Mouse (Mus musculus): ENCODE results near the gene Tsc22d1. TPM values are rescaled to one million over a fixed set of nuclear protein-coding genes. Genes with fewer than 3 reads are reported as not detected.

Gene Tsc22d1
- polyA plus RNA-seq, 1 experiment from 2014 or later, result 296 TPM

DNA sequence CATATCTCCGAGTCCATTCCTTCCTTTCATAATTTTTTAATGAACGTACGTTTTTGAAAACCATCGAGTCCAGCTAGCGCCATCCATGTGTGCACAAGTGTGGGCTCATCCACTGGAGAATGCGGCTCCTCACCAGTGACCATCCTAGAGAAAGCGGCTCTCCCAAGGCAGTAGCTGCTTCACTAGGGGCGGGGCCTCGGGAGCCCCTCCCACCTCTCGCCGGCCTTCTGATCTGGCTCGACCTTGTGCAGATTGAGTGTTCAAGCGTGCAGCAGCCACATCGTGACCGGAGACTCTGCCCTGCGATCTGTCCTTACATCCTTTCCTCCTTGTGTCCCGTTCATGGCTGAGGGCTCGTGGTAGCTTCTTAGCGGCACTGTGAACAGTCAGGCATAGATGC lies 56.5 kb downstream of the Tsc22d1 start:
- no peak overlapping the region for H3K4me2 ChIP-seq
- DNase-seq (ENCODE audit: low spot score) (no peak), ATAC-seq (replicated peaks; ENCODE audit: low FRiP score) (no peak)
- no peaks in the 10 kb centered on the region for H3K36me3 ChIP-seq (ENCODE audit: control insufficient read depth, insufficient read depth, low read length)
- H3K4me3 ChIP-seq (ENCODE audit: low read depth, low read length), result no peak overlapping the region
- no peaks in the 10 kb centered on the region for H3K4me1 ChIP-seq (replicated peaks; ENCODE audit: control insufficient read depth, insufficient read depth, low read length)
- WGBS, result 74% methylated on average over 19 of the region's 19 CpGs
- H3K9me3 ChIP-seq (ENCODE audit: control insufficient read depth, low read length), result no peaks in the 10 kb centered on the region
- no peak overlapping the region for H3K9ac ChIP-seq (ENCODE audit: low read depth, low read length)
- no peak overlapping the region for H3K27ac ChIP-seq (ENCODE audit: low read depth, low read length)
- no peaks in the 10 kb centered on the region for H3K27me3 ChIP-seq (replicated peaks; ENCODE audit: control insufficient read depth, insufficient read depth, low read length)

DNA sequence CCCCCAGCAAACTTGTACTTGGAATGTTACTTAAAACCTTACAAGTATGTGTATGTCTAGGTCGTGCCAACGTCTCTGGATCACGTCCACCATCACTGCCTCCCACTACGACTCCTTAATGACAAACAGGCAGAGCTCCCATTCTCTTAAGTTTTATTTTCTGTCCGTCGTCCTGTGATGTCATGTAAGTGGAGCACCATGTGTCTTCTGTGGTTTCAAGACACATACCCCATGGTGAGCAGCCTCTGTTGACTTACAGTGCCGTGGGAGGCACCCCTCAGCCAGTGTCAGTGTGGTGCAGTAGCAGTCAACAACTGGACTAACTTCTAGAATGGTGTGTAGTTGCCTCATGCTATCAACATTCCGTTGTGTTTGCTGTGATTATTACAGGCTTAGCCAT lies 57.7 kb downstream of the Tsc22d1 start:
- H3K4me1 ChIP-seq (replicated peaks; ENCODE audit: control insufficient read depth, insufficient read depth, low read length), result no peaks in the 10 kb centered on the region; the same call in 1 of the 2 replicates
- H3K4me3 ChIP-seq (ENCODE audit: low read depth, low read length), result no peak overlapping the region
- no peak overlapping the region for H3K9ac ChIP-seq (ENCODE audit: low read depth, low read length)
- no peaks in the 10 kb centered on the region for H3K36me3 ChIP-seq (ENCODE audit: control insufficient read depth, insufficient read depth, low read length)
- no peak overlapping the region for H3K27ac ChIP-seq (ENCODE audit: low read depth, low read length)
- no peaks in the 10 kb centered on the region for H3K9me3 ChIP-seq (ENCODE audit: control insufficient read depth, low read length)
- no peak overlapping the region for H3K4me2 ChIP-seq
- DNase-seq (ENCODE audit: low spot score) (no peak), ATAC-seq (replicated peaks; ENCODE audit: low FRiP score) (no peak)
- WGBS, result 82% methylated on average over 8 of the region's 8 CpGs
- no peaks in the 10 kb centered on the region for H3K27me3 ChIP-seq (replicated peaks; ENCODE audit: control insufficient read depth, insufficient read depth, low read length)

DNA sequence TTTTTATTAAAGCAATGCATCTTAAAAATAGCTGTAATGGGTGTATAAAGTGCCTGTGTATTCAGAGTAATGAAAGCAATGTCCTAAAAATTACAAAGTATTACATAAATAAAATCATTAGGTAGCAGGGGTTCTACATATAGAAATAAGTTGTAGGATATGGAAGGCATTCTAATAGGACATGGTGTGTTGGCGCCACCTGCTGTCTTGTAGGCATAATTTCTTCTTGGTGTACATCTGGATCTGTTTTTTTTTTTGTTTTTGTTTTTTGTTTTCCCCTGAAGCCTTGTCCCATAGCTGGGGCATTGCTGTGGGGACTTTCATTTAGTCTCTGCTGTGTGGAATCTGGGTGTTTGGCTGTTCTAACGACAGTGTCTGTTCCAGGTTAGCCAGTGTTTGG lies 58.6 kb downstream of the Tsc22d1 start:
- WGBS, result 7% methylated on average over 2 of the region's 2 CpGs
- no peaks in the 10 kb centered on the region for H3K36me3 ChIP-seq (ENCODE audit: control insufficient read depth, insufficient read depth, low read length)
- H3K27ac ChIP-seq (ENCODE audit: low read depth, low read length), result no peak overlapping the region
- no peaks in the 10 kb centered on the region; the same call in 1 of the 2 replicates for H3K4me1 ChIP-seq (replicated peaks; ENCODE audit: control insufficient read depth, insufficient read depth, low read length)
- DNase-seq (ENCODE audit: low spot score) (no peak), ATAC-seq (replicated peaks; ENCODE audit: low FRiP score) (no peak)
- no peaks in the 10 kb centered on the region for H3K27me3 ChIP-seq (replicated peaks; ENCODE audit: control insufficient read depth, insufficient read depth, low read length)
- H3K4me3 ChIP-seq (ENCODE audit: low read depth, low read length), result no peak overlapping the region
- H3K4me2 ChIP-seq, result no peak overlapping the region
- H3K9me3 ChIP-seq (ENCODE audit: control insufficient read depth, low read length), result no peaks in the 10 kb centered on the region
- H3K9ac ChIP-seq (ENCODE audit: low read depth, low read length), result no peak overlapping the region

GRCm38 (mm10) chr14:76474165-76474564 lies 59.4 kb downstream of the Tsc22d1 start:
- Histone ChIP-seq H3K27me3 (replicated peaks; ENCODE audit: control insufficient read depth, insufficient read depth, low read length) (no peaks in the 10 kb centered on the region), H3K9ac (ENCODE audit: low read depth, low read length) (no peak overlapping the region), H3K27ac (ENCODE audit: low read depth, low read length) (no peak overlapping the region), H3K4me1 (replicated peaks; ENCODE audit: control insufficient read depth, insufficient read depth, low read length) (no peaks in the 10 kb centered on the region; the same call in 1 of the 2 replicates), H3K4me3 (ENCODE audit: low read depth, low read length) (no peak overlapping the region), H3K36me3 (ENCODE audit: control insufficient read depth, insufficient read depth, low read length) (no peaks in the 10 kb centered on the region), H3K9me3 (ENCODE audit: control insufficient read depth, low read length) (no peaks in the 10 kb centered on the region), H3K4me2 (no peak overlapping the region)
- ATAC-seq (replicated peaks; ENCODE audit: low FRiP score) (no peak), DNase-seq (ENCODE audit: low spot score) (no peak)
- 59% methylated on average over 1 of the region's 1 CpGs for WGBS

DNA sequence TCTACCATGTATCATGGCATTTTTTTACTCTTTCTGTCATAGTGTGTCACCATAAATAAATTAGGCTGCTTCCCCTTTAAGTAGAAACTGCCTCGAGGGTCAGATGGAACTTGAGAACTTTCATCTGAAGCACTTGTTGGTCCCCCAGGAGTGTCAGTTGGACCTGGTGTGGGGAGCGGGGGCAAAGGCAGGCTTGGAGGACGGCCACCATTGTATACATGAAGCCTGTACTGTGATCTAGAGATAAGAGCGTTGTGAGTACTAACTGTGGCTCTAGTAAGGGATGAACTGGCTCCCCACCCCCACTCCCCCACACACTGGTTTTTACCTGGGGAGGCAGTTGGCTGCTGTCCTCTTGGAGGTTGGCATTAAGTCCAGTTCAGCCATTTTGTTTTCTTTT lies 62.0 kb downstream of the Tsc22d1 start:
- Histone ChIP-seq H3K4me3 (ENCODE audit: low read depth, low read length) (no peak overlapping the region), H3K27ac (ENCODE audit: low read depth, low read length) (no peak overlapping the region), H3K4me1 (replicated peaks; ENCODE audit: control insufficient read depth, insufficient read depth, low read length) (no peaks in the 10 kb centered on the region; the same call in 1 of the 2 replicates), H3K9ac (ENCODE audit: low read depth, low read length) (no peak overlapping the region), H3K36me3 (ENCODE audit: control insufficient read depth, insufficient read depth, low read length) (no peaks in the 10 kb centered on the region), H3K4me2 (no peak overlapping the region), H3K27me3 (replicated peaks; ENCODE audit: control insufficient read depth, insufficient read depth, low read length) (no peaks in the 10 kb centered on the region), H3K9me3 (ENCODE audit: control insufficient read depth, low read length) (no peaks in the 10 kb centered on the region)
- DNase-seq (ENCODE audit: low spot score), result no peak
- no peak for ATAC-seq (replicated peaks; ENCODE audit: low FRiP score)
- WGBS, result 23% methylated on average over 4 of the region's 4 CpGs

DNA sequence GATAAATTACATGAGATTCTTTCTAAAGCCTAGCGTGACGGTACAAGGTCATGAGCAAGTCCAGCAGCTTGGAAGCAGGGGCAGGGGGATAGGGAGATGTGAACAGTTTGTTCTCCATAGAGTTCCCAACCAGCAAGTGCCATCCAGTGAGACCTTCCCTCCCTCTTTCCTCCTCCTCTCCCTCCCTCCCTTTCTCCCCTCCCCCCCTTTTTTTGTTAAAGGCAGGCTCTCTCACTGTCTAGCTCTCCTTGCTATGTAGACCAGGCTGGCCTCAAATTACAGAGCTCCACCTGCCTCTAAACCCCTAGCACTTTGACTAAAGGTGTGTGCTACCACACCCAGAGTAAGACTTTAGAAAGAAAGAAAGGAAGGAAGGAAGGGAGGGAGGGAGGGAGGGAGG lies 63.3 kb downstream of the Tsc22d1 start:
- no peak overlapping the region for H3K4me2 ChIP-seq
- H3K4me3 ChIP-seq (ENCODE audit: low read depth, low read length), result no peak overlapping the region
- no peaks in the 10 kb centered on the region for H3K36me3 ChIP-seq (ENCODE audit: control insufficient read depth, insufficient read depth, low read length)
- ATAC-seq (replicated peaks; ENCODE audit: low FRiP score) (no peak), DNase-seq (ENCODE audit: low spot score) (no peak)
- no peak overlapping the region for H3K27ac ChIP-seq (ENCODE audit: low read depth, low read length)
- H3K9me3 ChIP-seq (ENCODE audit: control insufficient read depth, low read length), result no peaks in the 10 kb centered on the region
- WGBS, result 78% methylated on average over 2 of the region's 2 CpGs
- H3K27me3 ChIP-seq (replicated peaks; ENCODE audit: control insufficient read depth, insufficient read depth, low read length), result no peaks in the 10 kb centered on the region
- no peaks in the 10 kb centered on the region; the same call in 1 of the 2 replicates for H3K4me1 ChIP-seq (replicated peaks; ENCODE audit: control insufficient read depth, insufficient read depth, low read length)
- no peak overlapping the region for H3K9ac ChIP-seq (ENCODE audit: low read depth, low read length)

DNA sequence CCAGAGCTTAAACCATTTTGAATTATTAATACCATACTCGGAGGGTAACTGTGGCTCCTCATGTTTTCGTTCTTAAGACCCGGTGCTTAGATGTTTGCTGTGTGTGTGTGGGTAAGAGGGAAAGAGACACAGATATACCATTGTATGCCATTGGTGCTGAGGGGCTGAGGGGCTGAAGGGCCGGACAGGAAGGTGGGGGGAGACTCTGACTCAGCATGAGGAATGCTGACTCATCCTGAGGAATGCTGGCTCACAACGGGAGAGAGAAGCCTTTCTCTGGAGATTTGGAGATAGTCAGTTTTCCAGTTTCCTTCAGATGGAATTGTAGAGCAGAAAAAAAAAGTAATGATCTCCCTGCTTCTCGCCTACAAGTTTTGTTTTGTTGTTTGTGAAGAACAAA lies 63.9 kb downstream of the Tsc22d1 start:
- Histone ChIP-seq H3K4me2 (no peak overlapping the region), H3K9ac (ENCODE audit: low read depth, low read length) (no peak overlapping the region), H3K36me3 (ENCODE audit: control insufficient read depth, insufficient read depth, low read length) (no peaks in the 10 kb centered on the region), H3K27ac (ENCODE audit: low read depth, low read length) (no peak overlapping the region), H3K4me3 (ENCODE audit: low read depth, low read length) (no peak overlapping the region), H3K4me1 (replicated peaks; ENCODE audit: control insufficient read depth, insufficient read depth, low read length) (no peaks in the 10 kb centered on the region; the same call in 1 of the 2 replicates), H3K27me3 (replicated peaks; ENCODE audit: control insufficient read depth, insufficient read depth, low read length) (no peaks in the 10 kb centered on the region), H3K9me3 (ENCODE audit: control insufficient read depth, low read length) (no peaks in the 10 kb centered on the region)
- no peak for DNase-seq (ENCODE audit: low spot score)
- ATAC-seq (replicated peaks; ENCODE audit: low FRiP score), result no peak
- WGBS, result 47% methylated on average over 6 of the region's 6 CpGs

- Histone ChIP-seq H3K9ac (ENCODE audit: low read depth, low read length) (no peak overlapping the region), H3K4me3 (ENCODE audit: low read depth, low read length) (no peak overlapping the region), H3K36me3 (ENCODE audit: control insufficient read depth, insufficient read depth, low read length) (no peaks in the 10 kb centered on the region), H3K4me1 (replicated peaks; ENCODE audit: control insufficient read depth, insufficient read depth, low read length) (no peaks in the 10 kb centered on the region; the same call in 1 of the 2 replicates), H3K27me3 (replicated peaks; ENCODE audit: control insufficient read depth, insufficient read depth, low read length) (no peaks in the 10 kb centered on the region), H3K4me2 (peak overlapping the region; percentile 33; the same call in 1 of the 2 replicates), H3K9me3 (ENCODE audit: control insufficient read depth, low read length) (no peaks in the 10 kb centered on the region), H3K27ac (ENCODE audit: low read depth, low read length) (no peak overlapping the region)
- WGBS, result 22% methylated on average over 6 of the region's 6 CpGs
- ATAC-seq (replicated peaks; ENCODE audit: low FRiP score) (peak; percentile 36; the same call in 1 of the 2 replicates), DNase-seq (ENCODE audit: low spot score) (no peak)
Observed at GRCm38 (mm10) chr14:76479867-76480266, 65.1 kb downstream of the Tsc22d1 start.

GRCm38 (mm10) chr14:76480507-76480906 lies 65.7 kb downstream of the Tsc22d1 start:
- H3K4me1 ChIP-seq (replicated peaks; ENCODE audit: control insufficient read depth, insufficient read depth, low read length), result no peaks in the 10 kb centered on the region; the same call in 1 of the 2 replicates
- no peaks in the 10 kb centered on the region for H3K36me3 ChIP-seq (ENCODE audit: control insufficient read depth, insufficient read depth, low read length)
- H3K9me3 ChIP-seq (ENCODE audit: control insufficient read depth, low read length), result no peaks in the 10 kb centered on the region
- 85% methylated on average over 11 of the region's 11 CpGs for WGBS
- no peak overlapping the region for H3K4me2 ChIP-seq
- ATAC-seq (replicated peaks; ENCODE audit: low FRiP score), result no peak
- no peaks in the 10 kb centered on the region for H3K27me3 ChIP-seq (replicated peaks; ENCODE audit: control insufficient read depth, insufficient read depth, low read length)
- no peak overlapping the region for H3K4me3 ChIP-seq (ENCODE audit: low read depth, low read length)
- no peak for DNase-seq (ENCODE audit: low spot score)
- no peak overlapping the region for H3K9ac ChIP-seq (ENCODE audit: low read depth, low read length)
- no peak overlapping the region for H3K27ac ChIP-seq (ENCODE audit: low read depth, low read length)

Measured in liver, embryonic 11.5 days (tissue).